Mouse (Mus musculus) erythroblast, embryonic 14.5 days (primary cell): ENCODE results near the gene Cdc14a. TPM values are rescaled to one million over a fixed set of nuclear protein-coding genes. Genes with fewer than 3 reads are reported as not detected.

ENCODE experiments used
- H3K27me3 ChIP-seq: 2 replicates; pipeline ENCODE4 v1.6.1; 2012; ENCODE audit warnings: inconsistent platforms; ENCODE audit not compliant: control insufficient read depth
- H3K36me3 ChIP-seq: 2 replicates; pipeline ENCODE4 v1.6.1; 2012; ENCODE audit warnings: mild to moderate bottlenecking, inconsistent platforms; ENCODE audit not compliant: control insufficient read depth
- H3K4me1 ChIP-seq: 2 replicates; pipeline ENCODE4 v1.6.1; 2012; ENCODE audit warnings: inconsistent platforms; ENCODE audit not compliant: control insufficient read depth
- H3K4me3 ChIP-seq: replicated peaks from 2 replicates; pipeline ENCODE3; 2012; ENCODE audit warnings: moderate library complexity, mild to moderate bottlenecking, inconsistent platforms
- H3K9me3 ChIP-seq: 2 replicates; pipeline ENCODE4 v1.6.1; 2012; ENCODE audit warnings: low read length, inconsistent platforms, mixed read lengths; ENCODE audit not compliant: control insufficient read depth
- GATA1 ChIP-seq: IDR thresholded peaks from 2 replicates; pipeline ENCODE4 v1.6.1; 2012; ENCODE audit warnings: low read length, inconsistent platforms, mixed read lengths
- TAL1 ChIP-seq: IDR thresholded peaks from 3 replicates; pipeline ENCODE4 v1.6.1; 2012; ENCODE audit warnings: low read length, inconsistent platforms, mixed read lengths
- polyA plus RNA-seq: library from polyadenylated mRNA; stranded (reverse); fragments of >175 nt; gene quantifications from 2 replicates; pipeline ENCODE4 v1.2.3, GENCODE M21; 2012

Cdc14a gene
- polyA plus RNA-seq, 1 experiment = 0.25 TPM

- H3K9me3 ChIP-seq = no peaks in the 10 kb centered on the region
- TF ChIP-seq GATA1 (no peak), TAL1 (no peak)
- H3K4me3 ChIP-seq = no peak overlapping the region
- H3K4me1 ChIP-seq = no peaks in the 10 kb centered on the region
- no peaks in the 10 kb centered on the region for H3K27me3 ChIP-seq
- no peaks in the 10 kb centered on the region; the same call in 1 of the 2 replicates for H3K36me3 ChIP-seq
These were observed 139.8 kb downstream of the Cdc14a start for GRCm38 (mm10) chr3:116283996-116284395.

DNA sequence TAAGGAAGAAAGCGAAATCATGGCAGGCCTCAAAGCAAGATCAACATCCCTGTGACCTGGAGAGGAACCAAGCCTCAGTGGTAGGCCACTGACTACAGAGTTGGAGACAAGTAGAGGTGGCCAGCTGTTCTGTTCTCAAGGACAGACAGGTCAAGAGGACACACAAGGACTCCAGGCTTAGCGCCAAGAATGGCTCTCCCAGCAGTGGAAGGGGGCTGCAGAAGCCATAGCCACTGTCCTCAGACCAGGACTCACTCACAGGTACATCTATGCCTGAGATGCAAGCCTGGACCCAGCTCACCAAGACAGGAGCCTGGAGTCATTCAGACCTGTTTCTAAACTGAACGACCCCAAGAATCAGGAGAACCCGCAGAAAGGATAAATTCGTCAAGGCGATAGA, 142.2 kb downstream of the Cdc14a start:
- Histone ChIP-seq H3K4me1 (no peaks in the 10 kb centered on the region), H3K36me3 (no peaks in the 10 kb centered on the region; the same call in 1 of the 2 replicates), H3K4me3 (no peak overlapping the region), H3K9me3 (no peaks in the 10 kb centered on the region), H3K27me3 (no peaks in the 10 kb centered on the region)
- TF ChIP-seq GATA1 = no peak
- no peak for TF ChIP-seq TAL1

DNA sequence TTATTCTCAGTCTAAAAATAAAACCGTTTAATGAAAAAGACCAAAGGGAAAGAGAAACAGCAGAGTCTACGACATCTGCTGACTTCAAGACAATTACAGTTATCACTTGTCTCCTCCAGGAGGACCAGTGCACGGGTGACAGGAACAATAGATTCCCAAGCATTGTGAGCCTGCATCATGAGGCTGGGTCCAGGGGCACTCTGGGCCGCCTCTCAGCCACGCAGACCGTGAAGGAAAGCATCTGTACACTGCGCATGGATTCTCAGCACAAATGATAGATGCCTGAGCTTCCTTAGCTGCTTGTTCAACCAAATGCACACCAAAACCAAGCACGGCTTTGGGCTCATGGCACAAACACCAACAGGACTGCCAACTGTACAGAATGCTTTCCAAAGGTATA, 146.7 kb downstream of the Cdc14a start:
- H3K9me3 ChIP-seq = no peaks in the 10 kb centered on the region
- H3K4me3 ChIP-seq = no peak overlapping the region
- H3K4me1 ChIP-seq = no peaks in the 10 kb centered on the region
- no peak for TF ChIP-seq TAL1
- no peak for TF ChIP-seq GATA1
- H3K27me3 ChIP-seq = no peaks in the 10 kb centered on the region
- no peaks in the 10 kb centered on the region; the same call in 1 of the 2 replicates for H3K36me3 ChIP-seq

- Histone ChIP-seq H3K9me3 (no peaks in the 10 kb centered on the region), H3K27me3 (no peaks in the 10 kb centered on the region), H3K4me3 (no peak overlapping the region), H3K36me3 (no peaks in the 10 kb centered on the region), H3K4me1 (no peaks in the 10 kb centered on the region)
- TF ChIP-seq GATA1 (no peak), TAL1 (no peak)
These were observed 152.2 kb downstream of the Cdc14a start for GRCm38 (mm10) chr3:116271679-116272078.

DNA sequence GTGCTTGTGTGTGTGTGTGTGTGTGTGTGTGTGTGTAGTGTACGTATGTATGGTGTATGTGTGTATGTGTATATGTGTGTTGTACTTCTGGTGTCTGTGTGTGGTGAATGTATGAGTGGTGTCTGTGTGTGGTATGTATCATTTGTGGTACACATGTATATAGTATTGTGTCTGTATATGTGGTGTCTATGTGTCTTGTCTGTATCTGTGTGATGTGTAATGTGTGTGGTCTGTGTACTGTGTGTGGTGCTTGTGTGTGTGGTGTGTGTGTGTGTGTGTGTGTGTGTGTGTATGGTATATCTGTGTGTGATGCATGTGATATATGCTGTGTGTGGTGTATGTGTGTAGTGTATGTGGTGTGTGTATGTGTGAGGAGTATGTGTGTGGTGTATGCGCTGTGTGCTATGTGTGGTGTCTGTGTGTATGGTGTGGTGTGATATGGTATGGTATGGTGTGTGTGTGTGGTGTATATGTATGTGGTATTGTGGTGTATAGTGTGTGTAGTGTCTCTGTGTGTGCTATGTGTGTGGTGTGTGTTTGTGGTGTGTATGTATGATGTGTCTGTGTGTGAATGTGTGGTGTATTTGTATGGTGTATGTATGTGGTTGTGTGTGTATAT, 156.7 kb downstream of the Cdc14a start:
- H3K4me1 ChIP-seq = no peaks in the 10 kb centered on the region

DNA sequence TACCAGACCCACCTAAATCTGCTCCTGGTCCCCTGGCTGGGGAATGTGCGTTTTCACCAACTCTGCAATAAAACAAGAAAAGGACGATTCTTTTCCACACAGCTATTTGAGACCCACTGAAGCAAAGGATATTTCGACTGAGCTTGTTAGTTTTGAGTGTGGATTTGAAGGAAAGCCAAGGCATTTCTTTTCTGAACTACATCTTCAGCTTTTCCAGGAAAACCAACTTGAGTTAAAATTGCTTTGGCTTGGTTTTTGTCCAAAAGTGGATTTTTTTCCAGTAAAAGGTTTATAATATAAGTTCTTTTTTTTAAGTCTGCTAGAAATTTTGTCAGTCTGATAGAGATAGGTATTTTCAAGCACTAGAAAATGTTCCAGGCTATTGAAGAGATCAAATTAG, 157.5 kb downstream of the Cdc14a start:
- no peaks in the 10 kb centered on the region for H3K27me3 ChIP-seq
- no peaks in the 10 kb centered on the region for H3K4me1 ChIP-seq
- H3K36me3 ChIP-seq = no peaks in the 10 kb centered on the region
- H3K9me3 ChIP-seq = no peaks in the 10 kb centered on the region
- TF ChIP-seq TAL1 = no peak
- no peak for TF ChIP-seq GATA1
- no peak overlapping the region for H3K4me3 ChIP-seq

More for the DNA sequence above, 156.7 kb downstream of the Cdc14a start:
- Histone ChIP-seq H3K36me3 (no peaks in the 10 kb centered on the region), H3K9me3 (no peaks in the 10 kb centered on the region), H3K27me3 (no peaks in the 10 kb centered on the region), H3K4me3 (no peak overlapping the region)
- TF ChIP-seq TAL1 = no peak
- no peak for TF ChIP-seq GATA1

- Histone ChIP-seq H3K9me3 (no peaks in the 10 kb centered on the region), H3K4me3 (no peak overlapping the region), H3K27me3 (no peaks in the 10 kb centered on the region), H3K4me1 (no peaks in the 10 kb centered on the region), H3K36me3 (no peaks in the 10 kb centered on the region)
- TF ChIP-seq GATA1 (no peak), TAL1 (no peak)
These were observed 159.9 kb downstream of the Cdc14a start for GRCm38 (mm10) chr3:116263977-116264376.

DNA sequence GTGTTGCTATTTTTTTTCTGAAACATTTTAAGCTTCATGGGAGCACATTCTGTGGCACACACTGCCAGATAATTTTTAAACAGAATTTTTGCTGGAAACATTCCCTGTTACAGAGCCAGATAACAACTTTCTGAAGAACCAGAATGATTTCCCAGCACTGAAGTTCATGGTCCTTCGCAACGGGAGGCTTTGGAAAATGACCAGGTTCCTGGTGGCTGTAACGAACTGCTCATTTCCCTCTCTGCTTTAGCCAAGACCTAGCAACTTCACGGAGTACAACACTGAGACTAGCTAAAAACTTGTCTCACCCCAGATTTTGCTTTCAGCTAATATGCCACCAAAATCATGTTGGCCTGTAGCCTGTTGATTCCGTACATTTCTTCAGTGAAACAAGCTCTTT, 160.8 kb downstream of the Cdc14a start:
- H3K9me3 ChIP-seq = no peaks in the 10 kb centered on the region
- no peaks in the 10 kb centered on the region for H3K4me1 ChIP-seq
- H3K4me3 ChIP-seq = no peak overlapping the region
- H3K36me3 ChIP-seq = no peaks in the 10 kb centered on the region
- H3K27me3 ChIP-seq = no peaks in the 10 kb centered on the region
- TF ChIP-seq TAL1 (no peak), GATA1 (no peak)

- Histone ChIP-seq H3K36me3 (no peaks in the 10 kb centered on the region), H3K27me3 (peaks cover 37% of the 10 kb centered on the region), H3K9me3 (no peaks in the 10 kb centered on the region; the same call in 1 of the 2 replicates), H3K4me3 (no peak overlapping the region), H3K4me1 (no peaks in the 10 kb centered on the region; the same call in 1 of the 2 replicates)
- TF ChIP-seq GATA1 (no peak), TAL1 (no peak)
These were observed 167.7 kb downstream of the Cdc14a start for GRCm38 (mm10) chr3:116256104-116256503.
